Mouse (Mus musculus) stomach, postnatal 0 days (tissue): ENCODE measurements around the gene Gm16485. TPM values are rescaled to one million over a fixed set of nuclear protein-coding genes. Genes with fewer than 3 reads are reported as not detected.

Source experiments
- ATAC-seq: fragments of 200-750 bp; cut with Nextera tagmentation; 2 replicates; pipeline ENCODE4 v1.8.0; 2017; ENCODE audit not compliant: low FRiP score, low TSS enrichment
- DNase-seq: peaks from one replicate; pipeline ENCODE4 v3.0.0-alpha.2; 2016; ENCODE audit warnings: low spot score
- H3K27ac ChIP-seq: fragments of 300-500 bp; sonication (generic); replicated peaks from 2 replicates; pipeline ENCODE4 v1.5.1; 2014; ENCODE audit warnings: mild to moderate bottlenecking, control low read depth
- H3K27me3 ChIP-seq: fragments of 300-500 bp; sonication (generic); 2 replicates; pipeline ENCODE4 v1.6.1; 2014; ENCODE audit warnings: low read length; ENCODE audit not compliant: control insufficient read depth, insufficient read depth
- H3K36me3 ChIP-seq: fragments of 300-500 bp; sonication (generic); 2 replicates; pipeline ENCODE4 v1.6.1; 2014; ENCODE audit warnings: low read length, mixed read lengths; ENCODE audit not compliant: control insufficient read depth, insufficient read depth
- H3K4me1 ChIP-seq: fragments of 300-500 bp; sonication (generic); replicated peaks from 2 replicates; pipeline ENCODE4 v1.6.1; 2014; ENCODE audit warnings: antibody characterized with exemption; ENCODE audit not compliant: control insufficient read depth, insufficient read depth
- H3K4me2 ChIP-seq: fragments of 300-500 bp; sonication (generic); replicated peaks from 2 replicates; pipeline ENCODE4 v1.6.1; 2014; ENCODE audit warnings: low read depth, mild to moderate bottlenecking, control low read depth, moderate library complexity
- H3K4me3 ChIP-seq: fragments of 300-500 bp; sonication (generic); 2 replicates; pipeline ENCODE4 v1.5.1; 2014; ENCODE audit warnings: low read depth, low read length, control low read depth
- H3K9ac ChIP-seq: fragments of 300-500 bp; sonication (generic); 2 replicates; pipeline ENCODE4 v1.6.1; 2014; ENCODE audit warnings: mild to moderate bottlenecking, low read length, control low read depth, mixed read lengths
- H3K9me3 ChIP-seq: fragments of 300-500 bp; sonication (generic); 2 replicates; pipeline ENCODE4 v1.6.1; 2016; ENCODE audit warnings: low read length; ENCODE audit not compliant: control insufficient read depth
- CTCF ChIP-seq: IDR thresholded peaks from 2 replicates; pipeline ENCODE4 v1.5.1; 2016; ENCODE audit warnings: antibody characterized with exemption, low read depth, mild to moderate bottlenecking, moderate library complexity
- EP300 ChIP-seq: optimal IDR thresholded peaks from 2 replicates; pipeline ENCODE3; 2016; ENCODE audit warnings: antibody characterized with exemption
- WGBS: fragments of 180-500 bp; shearing (Covaris S2); extraction: QIAGEN DNeasy Blood & Tissue Kit; methylation state at CpG from one replicate; pipeline ENCODE4 v1.1.7; 2014; 5-methylcytosine and 5-hydroxymethylcytosine counted together
- polyA plus RNA-seq: library from polyadenylated mRNA; unstranded; fragments of >200 nt; fragmentation: Nextera tagmentation; extraction: Ambion mirVana; gene quantifications from 2 replicates; pipeline ENCODE4 v1.2.1, GENCODE M21; 2015

Gm16485 gene
- polyA plus RNA-seq, 1 experiment from 2014 or later, result 0.05 TPM

DNA sequence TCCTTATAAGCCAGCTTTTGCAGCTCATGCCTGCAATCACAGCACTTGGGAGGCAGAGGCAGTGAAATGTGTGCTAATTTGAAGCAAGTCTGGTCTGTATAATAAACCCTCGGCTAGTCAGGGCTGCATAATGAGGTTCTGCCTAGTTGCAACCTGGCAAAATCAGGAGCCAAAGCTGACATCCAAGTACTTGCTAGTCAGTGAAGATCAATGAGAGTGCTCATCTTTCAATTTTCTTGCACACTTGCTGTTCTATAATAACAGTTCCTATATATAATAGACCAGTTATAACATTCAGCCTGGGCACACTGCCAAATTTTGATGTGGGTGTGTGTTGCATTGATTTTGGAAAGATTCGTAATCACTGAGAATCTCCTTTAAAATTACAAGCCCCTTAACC lies 6.2 kb downstream of the Gm16485 start:
- no peak overlapping the region for H3K27ac ChIP-seq
- no peaks in the 10 kb centered on the region for H3K36me3 ChIP-seq
- no peaks in the 10 kb centered on the region for H3K27me3 ChIP-seq
- H3K4me3 ChIP-seq, result no peak overlapping the region
- no peak for TF ChIP-seq CTCF
- no peak for TF ChIP-seq EP300
- H3K4me1 ChIP-seq, result no peaks in the 10 kb centered on the region
- whole genome bisulfite sequencing, result 54% methylated on average over 2 of the region's 2 CpGs
- ATAC-seq, result no peak
- no peak for DNase-seq
- no peak overlapping the region for H3K9ac ChIP-seq
- H3K4me2 ChIP-seq, result no peak overlapping the region
- no peaks in the 10 kb centered on the region for H3K9me3 ChIP-seq

DNA sequence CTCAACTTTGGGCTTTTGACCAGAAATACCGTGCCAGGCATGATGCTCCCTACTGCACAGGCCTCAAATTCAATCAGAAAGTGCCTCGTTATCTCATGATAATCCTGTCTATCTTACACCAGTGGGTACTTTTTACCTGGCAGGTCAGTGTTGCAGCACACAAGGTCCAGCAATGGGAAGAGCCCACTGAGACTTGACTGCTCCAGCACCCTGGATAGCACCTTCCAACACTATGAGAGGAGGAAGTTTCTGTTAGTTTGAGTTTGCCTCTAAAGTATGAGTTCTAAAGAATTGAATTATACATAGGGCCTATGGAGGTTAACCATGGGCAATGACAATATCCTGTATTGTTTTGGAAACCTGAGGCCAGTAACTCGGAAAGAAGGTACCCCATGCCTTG lies 10.7 kb downstream of the Gm16485 start:
- ATAC-seq, result no peak
- no peak overlapping the region for H3K9ac ChIP-seq
- no peak overlapping the region for H3K27ac ChIP-seq
- H3K9me3 ChIP-seq, result no peaks in the 10 kb centered on the region
- DNase-seq, result no peak
- 80% methylated on average over 3 of the region's 3 CpGs for WGBS
- TF ChIP-seq EP300, result no peak
- no peak for TF ChIP-seq CTCF
- H3K27me3 ChIP-seq, result no peaks in the 10 kb centered on the region
- no peak overlapping the region for H3K4me2 ChIP-seq
- H3K4me3 ChIP-seq, result no peak overlapping the region
- no peaks in the 10 kb centered on the region for H3K36me3 ChIP-seq
- no peaks in the 10 kb centered on the region for H3K4me1 ChIP-seq

DNA sequence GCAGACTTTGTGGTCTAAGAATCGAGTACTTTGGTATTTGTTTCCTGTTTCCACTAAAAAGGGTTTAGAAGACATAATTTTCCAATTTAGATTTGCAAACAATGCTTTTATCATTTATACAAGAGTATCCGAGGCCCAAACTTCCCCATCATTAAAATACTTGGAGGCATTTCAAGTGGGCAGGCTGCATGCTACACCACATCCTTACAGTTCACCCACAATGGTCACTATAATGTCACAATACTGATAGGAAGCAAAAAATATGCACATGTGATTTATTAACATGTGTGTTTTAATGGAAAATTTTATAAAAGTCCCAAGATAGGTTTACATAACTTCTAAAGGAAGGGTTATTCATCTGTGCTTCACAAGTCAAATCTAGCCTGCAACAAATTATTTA lies 24.9 kb downstream of the Gm16485 start:
- no peak overlapping the region for H3K4me2 ChIP-seq
- H3K27me3 ChIP-seq, result no peaks in the 10 kb centered on the region
- no peaks in the 10 kb centered on the region for H3K36me3 ChIP-seq
- 68% methylated on average over 2 of the region's 2 CpGs for WGBS
- H3K9me3 ChIP-seq, result no peaks in the 10 kb centered on the region
- ATAC-seq (no peak), DNase-seq (no peak)
- no peak overlapping the region for H3K27ac ChIP-seq
- H3K4me1 ChIP-seq, result no peaks in the 10 kb centered on the region
- H3K9ac ChIP-seq, result no peak overlapping the region
- TF ChIP-seq CTCF (no peak), EP300 (no peak)
- H3K4me3 ChIP-seq, result no peak overlapping the region

DNA sequence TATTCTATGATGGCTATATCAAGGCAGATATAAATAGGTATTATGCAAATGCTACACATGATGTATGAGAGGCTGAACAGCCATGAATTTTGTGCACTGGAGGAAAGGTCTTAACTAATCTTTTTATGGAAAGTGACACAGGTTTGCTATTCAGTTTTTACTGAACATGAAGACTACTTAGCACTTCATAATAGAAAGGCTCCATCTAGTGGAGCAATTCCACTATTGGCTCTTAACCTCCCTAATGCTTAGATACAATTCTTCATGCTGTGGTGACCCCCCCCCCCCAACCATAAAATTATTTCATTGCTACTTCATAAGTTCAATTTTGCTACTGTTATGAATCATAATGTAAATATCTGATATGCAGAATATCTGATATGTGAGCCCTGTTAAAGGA lies 29.6 kb downstream of the Gm16485 start:
- ATAC-seq, result no peak
- Histone ChIP-seq H3K4me1 (no peaks in the 10 kb centered on the region), H3K4me2 (no peak overlapping the region), H3K27me3 (no peaks in the 10 kb centered on the region), H3K27ac (no peak overlapping the region), H3K9me3 (no peaks in the 10 kb centered on the region), H3K4me3 (no peak overlapping the region), H3K36me3 (no peaks in the 10 kb centered on the region), H3K9ac (no peak overlapping the region)
- TF ChIP-seq CTCF, result peak; percentile 61
- no peak for TF ChIP-seq EP300
- DNase-seq, result no peak

DNA sequence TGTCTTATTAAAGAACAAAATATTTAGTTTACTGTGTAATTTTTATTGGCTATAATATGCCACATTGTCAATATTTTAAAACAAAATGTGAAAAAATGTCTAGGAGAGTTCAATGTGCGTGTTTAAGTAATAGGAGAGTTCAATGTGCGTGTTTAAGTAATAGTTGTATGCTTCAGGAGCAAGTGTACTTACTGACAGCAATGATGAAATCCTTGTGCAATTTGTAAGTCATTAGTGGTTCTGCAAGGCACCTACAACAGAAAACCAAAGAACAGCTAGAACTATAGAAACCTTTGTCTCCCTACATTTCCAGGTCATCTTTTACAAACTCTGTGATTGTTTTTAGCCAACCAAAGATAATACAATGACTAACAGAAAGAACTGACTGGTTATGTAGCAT lies 43.5 kb downstream of the Gm16485 start:
- no peak for TF ChIP-seq EP300
- no peak for TF ChIP-seq CTCF
- H3K4me1 ChIP-seq, result no peaks in the 10 kb centered on the region
- no peak overlapping the region for H3K9ac ChIP-seq
- H3K4me3 ChIP-seq, result no peak overlapping the region
- no peak overlapping the region for H3K27ac ChIP-seq
- H3K4me2 ChIP-seq, result no peak overlapping the region
- no peaks in the 10 kb centered on the region for H3K9me3 ChIP-seq
- H3K36me3 ChIP-seq, result peaks cover 6% of the 10 kb centered on the region; the same call in 1 of the 2 replicates
- DNase-seq, result no peak
- ATAC-seq, result no peak
- no peaks in the 10 kb centered on the region for H3K27me3 ChIP-seq
- 87% methylated on average over 2 of the region's 2 CpGs for WGBS

Other genes with a start within 250 kb of the Gm16485 start
- gene Pgr, start 72.0 kb upstream of the Gm16485 start, polyA plus RNA-seq, result 0.13 and 0.24 TPM in 2 replicates